Mouse (Mus musculus) liver, postnatal 0 days (tissue): ENCODE results near the gene Ptpn4. TPM values are rescaled to one million over a fixed set of nuclear protein-coding genes. Genes with fewer than 3 reads are reported as not detected.
A peak's percentile ranks its signal among the peaks of the same experiment; 100 is the strongest.

Experiments
- ATAC-seq: fragments of 200-750 bp; cut with Nextera tagmentation; 2 replicates; pipeline ENCODE4 v1.8.0; 2017; ENCODE audit warnings: mild to moderate bottlenecking, moderate library complexity
- DNase-seq: peaks from one replicate; pipeline ENCODE4 v3.0.0-alpha.2; 2016
- H3K27ac ChIP-seq: fragments of 300-500 bp; sonication (generic); 2 replicates; pipeline ENCODE4 v1.5.1; 2014; ENCODE audit warnings: antibody characterized with exemption, moderate library complexity, mild to moderate bottlenecking, low read depth
- H3K27me3 ChIP-seq: fragments of 300-500 bp; sonication (generic); 2 replicates; pipeline ENCODE4 v1.6.1; 2014; ENCODE audit warnings: low read length, control low read depth, mixed read lengths; ENCODE audit not compliant: insufficient read depth
- H3K36me3 ChIP-seq: fragments of 300-500 bp; sonication (generic); replicated peaks from 2 replicates; pipeline ENCODE4 v1.6.1; 2014; ENCODE audit warnings: mild to moderate bottlenecking, control low read depth, low read length, moderate library complexity, mixed read lengths; ENCODE audit not compliant: insufficient read depth
- H3K4me1 ChIP-seq: fragments of 300-500 bp; sonication (generic); 2 replicates; pipeline ENCODE4 v1.6.1; 2014; ENCODE audit warnings: antibody characterized with exemption, mild to moderate bottlenecking, control low read depth; ENCODE audit not compliant: insufficient read depth
- H3K4me2 ChIP-seq: fragments of 300-500 bp; sonication (generic); 2 replicates; pipeline ENCODE4 v1.6.1; 2014; ENCODE audit warnings: low read depth, mild to moderate bottlenecking, low read length, moderate library complexity, mixed read lengths
- H3K4me3 ChIP-seq: fragments of 300-500 bp; sonication (generic); 2 replicates; pipeline ENCODE4 v1.5.1; 2014; ENCODE audit warnings: low read depth, low read length
- H3K9ac ChIP-seq: fragments of 300-500 bp; sonication (generic); replicated peaks from 2 replicates; pipeline ENCODE4 v1.6.1; 2014; ENCODE audit warnings: mild to moderate bottlenecking, moderate library complexity
- H3K9me3 ChIP-seq: fragments of 300-500 bp; sonication (generic); 2 replicates; pipeline ENCODE4 v1.6.1; 2016; ENCODE audit warnings: mild to moderate bottlenecking, control low read depth, low read length, mixed read lengths
- CTCF ChIP-seq: sonication (generic); IDR thresholded peaks from 2 replicates; pipeline ENCODE4 v1.5.1; 2016; ENCODE audit warnings: antibody characterized with exemption, low read depth
- EP300 ChIP-seq: IDR thresholded peaks from 2 replicates; pipeline ENCODE4 v1.6.1; 2016; ENCODE audit warnings: antibody characterized with exemption, low read depth, mild to moderate bottlenecking
- WGBS: fragments of 180-500 bp; shearing (Covaris S2); extraction: QIAGEN DNeasy Blood & Tissue Kit; methylation state at CpG from one replicate; pipeline ENCODE4 v1.1.7; 2014; ENCODE audit not compliant: insufficient replicate concordance; 5-methylcytosine and 5-hydroxymethylcytosine counted together
- polyA plus RNA-seq: library from polyadenylated mRNA; unstranded; fragments of >200 nt; fragmentation: Nextera tagmentation; extraction: Ambion mirVana; gene quantifications from 2 replicates; pipeline ENCODE4 v1.2.1, GENCODE M21; 2015

Ptpn4 gene
- polyA plus RNA-seq, 1 experiment from 2014 or later: 1.7 TPM

- TF ChIP-seq CTCF (no peak), EP300 (no peak)
- Histone ChIP-seq H3K4me1 (no peaks in the 10 kb centered on the region), H3K27ac (no peak overlapping the region), H3K9ac (no peak overlapping the region), H3K9me3 (no peaks in the 10 kb centered on the region), H3K27me3 (no peaks in the 10 kb centered on the region), H3K4me3 (no peak overlapping the region), H3K4me2 (no peak overlapping the region), H3K36me3 (no peaks in the 10 kb centered on the region)
- WGBS: 83% methylated on average over 4 of the region's 4 CpGs
- DNase-seq: no peak
- no peak for ATAC-seq
These were observed 130.8 kb downstream of the Ptpn4 start for GRCm38 (mm10) chr1:119706471-119707217.

GRCm38 (mm10) chr1:119696860-119697259, 140.6 kb downstream of the Ptpn4 start:
- Histone ChIP-seq H3K36me3 (no peaks in the 10 kb centered on the region), H3K9ac (no peak overlapping the region), H3K9me3 (no peaks in the 10 kb centered on the region), H3K27ac (no peak overlapping the region), H3K27me3 (no peaks in the 10 kb centered on the region), H3K4me1 (no peaks in the 10 kb centered on the region), H3K4me2 (no peak overlapping the region), H3K4me3 (no peak overlapping the region)
- WGBS: 86% methylated on average over 1 of the region's 1 CpGs
- DNase-seq (no peak), ATAC-seq (no peak)
- TF ChIP-seq EP300 (no peak), CTCF (no peak)

DNA sequence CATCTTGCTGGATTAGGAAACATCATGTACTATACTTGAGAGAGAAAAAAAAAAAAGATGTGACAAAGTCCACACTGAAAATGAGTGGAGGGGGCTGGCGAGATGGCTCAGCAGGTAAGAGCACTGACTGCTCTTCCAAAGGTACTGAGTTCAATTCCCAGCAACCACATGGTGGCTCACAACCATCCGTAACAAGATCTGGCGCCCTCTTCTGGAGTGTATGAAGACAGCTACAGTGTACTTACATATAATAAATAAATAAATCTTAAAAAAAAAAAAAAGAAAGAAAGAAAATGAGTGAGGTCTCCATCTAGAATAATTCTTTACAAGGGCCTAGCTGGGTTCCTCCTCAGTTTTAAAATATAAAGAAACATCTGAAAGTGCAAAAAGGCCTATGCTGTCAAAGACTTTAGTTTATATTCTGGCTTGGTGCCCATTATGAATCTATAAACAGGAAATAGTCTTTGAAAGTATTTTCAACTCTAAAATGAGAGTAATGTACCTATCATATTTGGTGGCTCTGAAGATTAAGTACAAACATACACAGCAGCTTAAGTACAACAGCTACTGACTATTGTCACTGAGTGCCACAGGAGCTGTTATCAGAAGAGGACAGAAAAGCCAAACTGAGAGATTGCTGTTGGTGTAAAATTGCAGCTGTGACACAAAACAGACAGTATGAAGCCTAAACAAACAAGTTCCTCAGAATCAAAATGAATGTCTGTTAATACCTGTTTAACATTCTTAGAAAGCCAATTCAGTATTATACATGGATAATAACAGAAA, 151.4 kb downstream of the Ptpn4 start:
- WGBS: 82% methylated on average over 3 of the region's 3 CpGs
- no peak overlapping the region for H3K9ac ChIP-seq
- DNase-seq (no peak), ATAC-seq (no peak)
- H3K27me3 ChIP-seq: no peaks in the 10 kb centered on the region
- no peaks in the 10 kb centered on the region for H3K9me3 ChIP-seq
- peaks cover 3% of the 10 kb centered on the region; the same call in 1 of the 2 replicates for H3K36me3 ChIP-seq
- H3K4me1 ChIP-seq: no peaks in the 10 kb centered on the region
- no peak for TF ChIP-seq CTCF
- TF ChIP-seq EP300: peak; percentile 58
- no peak overlapping the region for H3K4me2 ChIP-seq
- no peak overlapping the region for H3K27ac ChIP-seq
- H3K4me3 ChIP-seq: no peak overlapping the region

DNA sequence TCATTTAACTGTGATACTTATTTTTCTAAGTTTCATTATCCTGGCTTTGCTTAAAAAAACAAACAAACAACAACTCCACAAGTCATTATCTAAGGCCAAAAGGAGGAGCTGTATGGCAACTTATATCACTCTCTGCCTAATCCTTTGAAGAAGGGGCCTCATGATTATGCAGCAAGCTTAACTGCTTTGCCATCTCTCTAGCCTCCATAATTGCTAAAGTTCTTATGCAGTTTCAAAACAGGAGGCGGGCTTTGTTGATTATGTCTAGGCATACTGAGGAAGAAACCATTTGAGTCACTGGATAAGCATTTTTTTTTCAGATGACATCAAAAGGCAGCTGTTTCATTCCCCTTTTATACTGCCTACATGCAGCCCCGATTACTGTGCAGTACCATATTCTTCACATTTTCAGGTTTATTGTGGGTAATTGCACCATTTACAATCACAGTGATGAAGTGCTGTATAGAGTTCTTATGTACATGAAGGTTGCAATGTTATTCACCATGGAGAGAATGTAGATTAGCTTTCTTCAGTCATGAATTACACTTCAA, 155.7 kb downstream of the Ptpn4 start:
- H3K36me3 ChIP-seq: peaks cover 3% of the 10 kb centered on the region; the same call in 1 of the 2 replicates
- H3K9me3 ChIP-seq: no peaks in the 10 kb centered on the region
- H3K4me2 ChIP-seq: no peak overlapping the region
- no peak overlapping the region for H3K27ac ChIP-seq
- no peaks in the 10 kb centered on the region for H3K4me1 ChIP-seq
- DNase-seq (no peak), ATAC-seq (no peak)
- H3K4me3 ChIP-seq: no peak overlapping the region
- no peaks in the 10 kb centered on the region for H3K27me3 ChIP-seq
- no peak overlapping the region for H3K9ac ChIP-seq
- TF ChIP-seq CTCF (no peak), EP300 (no peak)
- 75% methylated on average over 2 of the region's 2 CpGs for WGBS

- WGBS: 67% methylated on average over 1 of the region's 1 CpGs
- no peak overlapping the region for H3K27ac ChIP-seq
- no peaks in the 10 kb centered on the region; the same call in 1 of the 2 replicates for H3K36me3 ChIP-seq
- no peaks in the 10 kb centered on the region for H3K4me1 ChIP-seq
- no peaks in the 10 kb centered on the region for H3K27me3 ChIP-seq
- H3K9me3 ChIP-seq: no peaks in the 10 kb centered on the region
- H3K4me3 ChIP-seq: no peak overlapping the region
- no peak overlapping the region for H3K9ac ChIP-seq
- H3K4me2 ChIP-seq: no peak overlapping the region
- ATAC-seq (peak; percentile 62), DNase-seq (no peak)
- TF ChIP-seq CTCF (peak; percentile 81), EP300 (no peak)
These were observed 162.4 kb downstream of the Ptpn4 start for GRCm38 (mm10) chr1:119674984-119675383.

DNA sequence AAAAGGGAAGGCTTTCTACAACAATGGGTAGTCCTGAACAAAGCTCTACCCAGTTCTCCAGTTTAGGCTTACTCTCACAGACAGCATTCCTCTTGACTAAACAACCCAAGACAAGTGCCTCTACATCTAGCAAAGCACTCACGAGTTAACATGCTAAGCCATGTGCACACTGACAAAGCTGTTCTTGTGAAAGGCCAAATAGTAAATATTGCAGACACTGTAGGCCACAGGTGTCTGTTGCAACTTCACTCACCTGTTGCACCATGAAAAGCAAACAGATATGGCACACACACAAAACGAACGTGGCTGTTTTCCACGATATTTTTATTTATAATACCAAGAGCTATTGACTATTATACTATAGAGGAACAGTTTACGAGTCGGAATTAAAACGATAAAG, 170.5 kb downstream of the Ptpn4 start:
- peaks cover 2% of the 10 kb centered on the region; the same call in 1 of the 2 replicates for H3K4me1 ChIP-seq
- no peaks in the 10 kb centered on the region for H3K27me3 ChIP-seq
- H3K9ac ChIP-seq: no peak overlapping the region
- no peak for TF ChIP-seq CTCF
- peak; percentile 71; the same call in 1 of the 2 replicates for TF ChIP-seq EP300
- no peaks in the 10 kb centered on the region for H3K36me3 ChIP-seq
- peak overlapping the region; percentile 81 for H3K27ac ChIP-seq
- ATAC-seq: peak; percentile 98
- no peaks in the 10 kb centered on the region for H3K9me3 ChIP-seq
- peak overlapping the region; percentile 48 for H3K4me2 ChIP-seq
- WGBS: 68% methylated on average over 7 of the region's 7 CpGs
- no peak overlapping the region for H3K4me3 ChIP-seq
- peak; percentile 31 for DNase-seq
